Mouse (Mus musculus): ENCODE measurements around the gene Gprc6a.

GRCm38 (mm10) chr10:51613421-51613820, 17.8 kb downstream of the Gprc6a start:
- no peak for TF ChIP-seq EP300 (IDR thresholded peaks at IDR 0.05; ENCODE audit: low read depth)
- TF ChIP-seq CTCF (IDR thresholded peaks at IDR 0.05; ENCODE audit: low read depth) = no peak

Measured in liver, embryonic 14.5 days (tissue).